Mouse (Mus musculus) 3T3-L1 (cell line): ENCODE measurements around the gene Gm47959.

Experiments
- DNase-seq: peaks from one replicate; pipeline ENCODE4 v3.0.0-alpha.2; 2015; ENCODE audit warnings: low read depth, low spot score

Gene Gm47959

GRCm38 (mm10) chr1:83032508-83032907 lies 32.2 kb downstream of the Gm47959 start:
- no peak for DNase-seq

DNA sequence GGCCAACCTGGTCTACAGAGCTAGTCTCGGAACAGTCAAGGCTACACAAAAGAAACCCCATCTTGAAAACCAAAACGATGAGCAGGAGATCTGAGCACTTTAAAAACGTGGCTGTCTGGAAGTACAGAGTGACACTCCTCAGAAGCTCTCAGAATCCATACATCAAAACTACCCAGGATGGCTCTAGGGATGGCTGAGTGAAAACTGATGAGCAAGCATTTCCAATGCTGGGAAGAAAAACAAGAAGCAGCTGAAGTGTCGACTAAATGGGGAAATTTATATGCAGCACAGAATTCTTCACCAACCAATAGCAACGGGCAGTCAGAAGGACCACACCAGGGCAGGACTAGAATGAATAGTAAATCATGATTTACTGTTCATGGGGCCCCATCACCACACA lies 34.2 kb downstream of the Gm47959 start:
- no peak for DNase-seq

DNA sequence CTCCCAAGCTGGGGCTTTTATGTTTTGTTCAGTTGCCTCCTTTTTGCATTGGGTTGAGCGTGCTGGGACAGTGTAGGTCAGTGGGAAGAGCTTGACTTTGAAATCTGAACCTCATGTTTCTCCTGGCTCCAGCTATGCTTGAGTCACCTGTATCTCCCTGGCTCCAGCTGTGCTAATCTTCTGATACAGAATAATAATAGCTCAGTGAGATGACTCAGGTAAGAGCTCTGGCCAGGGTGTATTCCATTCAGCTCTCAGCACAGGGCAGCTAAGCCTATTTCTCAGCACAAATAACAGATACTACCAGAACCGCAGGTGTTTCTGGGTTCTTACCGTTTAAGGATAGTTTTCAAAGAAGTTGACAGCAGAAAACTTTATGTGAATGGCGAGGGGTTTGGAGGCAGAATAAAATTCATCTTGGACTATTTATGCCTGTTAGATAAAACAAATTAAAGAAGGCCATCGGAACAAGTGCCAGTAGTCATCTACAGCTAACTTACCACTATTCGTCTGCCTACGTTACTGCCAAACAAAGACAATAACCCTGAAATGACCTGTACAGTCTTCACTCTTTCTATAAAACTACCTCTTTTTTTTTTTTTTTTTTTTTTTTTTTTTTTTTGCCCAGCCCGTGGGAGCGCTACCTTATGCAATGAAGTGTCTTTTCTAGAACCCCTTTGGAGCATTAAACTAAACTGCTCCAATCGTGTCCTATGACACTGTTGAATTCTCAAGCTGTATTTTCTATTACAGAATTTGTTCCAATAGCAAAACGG lies 36.7 kb downstream of the Gm47959 start:
- DNase-seq, result no peak

DNA sequence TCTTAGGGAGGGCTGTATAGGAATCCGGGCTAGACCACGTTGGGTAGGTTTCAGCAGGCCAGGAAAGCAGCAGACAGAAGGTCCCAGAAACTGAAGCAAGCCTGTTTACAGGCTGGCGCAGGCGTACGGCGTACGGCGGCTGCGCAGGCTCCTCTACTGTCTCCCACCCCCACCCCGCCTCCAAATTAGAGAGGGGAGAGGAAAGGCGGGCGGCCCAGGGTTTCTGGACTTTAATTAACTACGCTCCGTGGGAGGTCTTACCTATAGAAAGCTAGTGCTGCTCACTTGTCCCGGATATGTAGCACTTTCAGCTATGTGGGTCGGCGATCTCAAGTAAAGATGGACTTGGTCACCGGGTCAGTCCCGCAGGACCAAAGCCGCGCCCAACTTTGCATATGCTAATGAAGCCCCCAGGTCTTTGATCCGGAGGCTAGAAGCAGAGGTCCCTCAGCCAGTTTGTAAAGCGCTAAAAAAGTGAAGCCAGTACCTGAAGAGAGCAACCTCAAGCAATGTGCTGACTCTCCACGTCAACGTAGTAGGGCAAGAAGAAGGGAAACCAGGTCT lies 37.8 kb downstream of the Gm47959 start, which contains the start of gene Slc19a3:
Slc19a3 (minus strand) TSS at position 340 of the 564 bp plus-strand sequence.
- DNase-seq, result no peak

DNA sequence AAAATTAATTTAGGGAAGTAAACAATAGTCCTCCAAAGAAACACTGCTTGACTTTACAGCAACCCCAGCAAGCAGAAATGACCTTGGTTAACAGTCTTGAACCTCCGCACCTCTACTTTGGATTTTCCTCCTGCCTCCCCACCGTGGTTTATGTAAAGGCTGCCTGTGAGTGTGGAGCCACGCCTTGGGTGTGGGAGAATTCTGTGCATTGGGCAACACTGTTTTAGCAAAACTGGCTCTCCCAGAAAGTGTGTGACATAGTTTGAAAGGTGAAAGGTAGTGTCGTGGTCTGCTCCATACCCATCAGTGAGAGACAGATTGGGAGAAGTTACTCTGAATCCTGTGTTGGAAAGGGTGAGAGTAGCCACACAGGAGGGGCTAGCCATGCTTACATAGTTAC lies 38.7 kb downstream of the Gm47959 start:
- no peak for DNase-seq

- DNase-seq, result no peak
Measured at GRCm38 (mm10) chr1:83042380-83042779, 42.0 kb downstream of the Gm47959 start, which contains the start of gene Krtap28-10. Krtap28-10 (minus strand) TSS chr1:83042480.

DNA sequence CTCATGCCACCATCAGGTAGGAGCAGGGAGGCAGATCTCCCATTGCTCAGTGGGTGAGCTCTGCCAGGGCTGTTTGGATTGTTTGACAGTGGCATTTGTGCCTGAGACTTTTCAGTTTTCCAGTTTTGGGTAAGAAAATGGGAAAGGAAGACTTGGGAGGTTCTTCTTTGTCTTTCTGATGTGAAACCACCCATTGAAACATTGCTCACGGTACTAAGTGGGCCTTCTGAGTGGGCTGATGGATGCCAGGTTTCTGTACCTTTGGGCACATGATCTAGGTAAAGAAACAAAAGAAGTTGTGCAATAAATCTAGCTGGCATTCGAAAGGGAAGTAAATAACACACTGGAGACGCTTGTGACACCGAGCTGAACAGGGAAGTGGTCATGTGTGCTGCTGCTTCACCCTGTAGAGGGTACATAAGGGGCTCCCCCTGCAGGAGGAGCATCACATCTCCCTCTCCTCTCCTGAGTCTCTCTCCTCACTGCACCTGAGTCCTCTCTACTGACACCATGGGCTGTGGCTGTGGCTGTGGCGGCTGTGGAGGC lies 44.6 kb downstream of the Gm47959 start, which contains the start of gene Gm47969:
Gm47969 (plus strand) TSS at position 51 of the 546 bp plus-strand sequence.
- DNase-seq, result no peak
